Mouse (Mus musculus): ENCODE data around the gene 1600012H06Rik.

DNA sequence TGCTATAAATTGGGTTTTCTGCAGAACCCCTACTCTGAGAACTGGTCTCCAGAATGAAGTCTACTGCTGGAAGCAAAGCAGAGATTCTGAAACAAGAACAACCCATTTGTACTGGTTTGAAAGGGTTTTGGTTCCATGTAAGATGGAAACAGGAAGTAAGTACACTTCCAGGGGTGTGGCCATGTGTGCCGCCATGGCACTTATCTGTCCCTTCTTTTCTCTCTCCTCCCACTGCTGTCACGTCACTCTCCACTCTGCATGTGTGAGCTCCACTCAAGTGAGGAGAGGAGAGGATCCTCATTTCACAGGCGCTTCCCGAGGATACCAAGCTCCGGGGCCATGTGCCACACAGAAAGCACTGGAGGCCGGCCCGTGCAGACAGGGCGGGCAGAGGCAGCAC lies 10.5 kb downstream of the 1600012H06Rik start:
- TF ChIP-seq CTCF (IDR thresholded peaks at IDR 0.05; ENCODE audit: extremely low read depth, insufficient read length, insufficient replicate concordance, low read depth, low read length) = no peak
- no peak for TF ChIP-seq POLR2A (IDR thresholded peaks at IDR 0.05; ENCODE audit: low read depth, low read length)

All from small intestine, adult 2 months (tissue).